Mouse (Mus musculus) hindbrain, embryonic 11.5 days (tissue): ENCODE measurements around the gene Tulp3. TPM values are rescaled to one million over a fixed set of nuclear protein-coding genes. Genes with fewer than 3 reads are reported as not detected.
"Not testable (repeated sequence)": the region's sequence is repeated elsewhere in the genome, so short reads cannot be mapped to it uniquely, and the experiment has no call there.

Experiments
- ATAC-seq: fragments of 200-750 bp; cut with Nextera tagmentation; 2 replicates; pipeline ENCODE4 v1.8.0; 2017; ENCODE audit warnings: mild to moderate bottlenecking, moderate TSS enrichment, moderate library complexity; ENCODE audit not compliant: low FRiP score
- DNase-seq: peaks from one replicate; pipeline ENCODE4 v3.0.0-alpha.2; 2015; ENCODE audit warnings: low spot score
- H3K27ac ChIP-seq: fragments of 300-500 bp; sonication (generic); 2 replicates; pipeline ENCODE4 v1.5.1; 2014; ENCODE audit warnings: mild to moderate bottlenecking, low read depth, low read length
- H3K27me3 ChIP-seq: fragments of 300-500 bp; sonication (generic); 2 replicates; pipeline ENCODE4 v1.6.1; 2014; ENCODE audit warnings: mild to moderate bottlenecking, low read length, moderate library complexity, mixed read lengths; ENCODE audit not compliant: control insufficient read depth, insufficient read depth
- H3K36me3 ChIP-seq: fragments of 300-500 bp; sonication (generic); 2 replicates; pipeline ENCODE4 v1.6.1; 2014; ENCODE audit warnings: mild to moderate bottlenecking, low read length, moderate library complexity, mixed read lengths; ENCODE audit not compliant: control insufficient read depth, insufficient read depth
- H3K4me1 ChIP-seq: fragments of 300-500 bp; sonication (generic); replicated peaks from 2 replicates; pipeline ENCODE4 v1.6.1; 2014; ENCODE audit warnings: low read length, mixed read lengths; ENCODE audit not compliant: control insufficient read depth, insufficient read depth
- H3K4me2 ChIP-seq: fragments of 300-500 bp; sonication (generic); replicated peaks from 2 replicates; pipeline ENCODE4 v1.6.1; 2014; ENCODE audit warnings: mild to moderate bottlenecking, low read depth, low read length
- H3K4me3 ChIP-seq: fragments of 300-500 bp; sonication (generic); 2 replicates; pipeline ENCODE4 v1.5.1; 2014; ENCODE audit warnings: low read depth, low read length
- H3K9ac ChIP-seq: fragments of 300-500 bp; sonication (generic); 2 replicates; pipeline ENCODE4 v1.6.1; 2014; ENCODE audit warnings: low read depth, low read length
- H3K9me3 ChIP-seq: fragments of 300-500 bp; sonication (generic); 2 replicates; pipeline ENCODE4 v1.6.1; 2016; ENCODE audit warnings: low read length; ENCODE audit not compliant: control insufficient read depth
- WGBS: fragments of 180-500 bp; shearing (Covaris S2); extraction: QIAGEN DNeasy Blood & Tissue Kit; methylation state at CpG from one replicate; pipeline ENCODE4 v1.1.7; 2014; 5-methylcytosine and 5-hydroxymethylcytosine counted together
- polyA plus RNA-seq: library from polyadenylated mRNA; unstranded; fragments of >200 nt; fragmentation: Nextera tagmentation; extraction: Ambion mirVana; gene quantifications from 2 replicates; pipeline ENCODE4 v1.2.1, GENCODE M21; 2014

Tulp3 gene
- polyA plus RNA-seq, 1 experiment from 2014 or later: 23.4 TPM

GRCm38 (mm10) chr6:128383752-128384151 is 28.1 kb upstream of the Tulp3 start:
- no peak overlapping the region for H3K4me3 ChIP-seq
- no peak overlapping the region for H3K4me2 ChIP-seq
- H3K27me3 ChIP-seq: no peaks in the 10 kb centered on the region
- H3K27ac ChIP-seq: no peak overlapping the region
- 78% methylated on average over 7 of the region's 7 CpGs for WGBS
- H3K9me3 ChIP-seq: no peaks in the 10 kb centered on the region
- no peaks in the 10 kb centered on the region for H3K36me3 ChIP-seq
- DNase-seq: no peak
- no peak overlapping the region for H3K9ac ChIP-seq
- no peaks in the 10 kb centered on the region for H3K4me1 ChIP-seq
- no peak for ATAC-seq

DNA sequence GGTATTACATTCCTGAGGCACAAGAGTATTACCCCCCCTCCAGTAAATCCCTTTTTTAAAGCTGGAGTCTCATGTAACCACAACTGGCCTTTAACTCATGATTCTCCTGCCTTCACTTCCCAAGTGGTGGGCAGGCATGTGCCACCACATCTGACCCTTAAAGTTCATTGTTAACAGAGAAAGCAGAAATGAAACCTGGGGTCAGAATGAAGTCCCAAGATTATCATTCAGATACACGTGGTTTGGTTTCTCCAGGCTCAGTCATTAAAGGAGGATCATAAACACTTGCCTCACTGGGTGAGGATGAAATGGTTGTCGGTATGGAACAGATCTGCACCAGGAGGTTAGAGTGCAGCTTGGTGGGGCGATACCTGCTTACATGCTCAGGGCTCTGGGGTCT is 25.6 kb upstream of the Tulp3 start:
- DNase-seq: no peak
- WGBS: 82% methylated on average over 3 of the region's 3 CpGs
- Histone ChIP-seq H3K4me3 (no peak overlapping the region), H3K27ac (no peak overlapping the region), H3K36me3 (no peaks in the 10 kb centered on the region), H3K9ac (no peak overlapping the region), H3K4me2 (no peak overlapping the region), H3K9me3 (no peaks in the 10 kb centered on the region), H3K4me1 (no peaks in the 10 kb centered on the region), H3K27me3 (no peaks in the 10 kb centered on the region)
- ATAC-seq: no peak

- not testable (repeated sequence) for H3K9me3 ChIP-seq, H3K36me3 ChIP-seq, H3K27me3 ChIP-seq, H3K27ac ChIP-seq, ATAC-seq, H3K4me3 ChIP-seq, DNase-seq, H3K4me1 ChIP-seq, H3K9ac ChIP-seq, H3K4me2 ChIP-seq
- 89% methylated on average over 1 of the region's 1 CpGs for WGBS
Measured at GRCm38 (mm10) chr6:128380594-128381167, 25.0 kb upstream of the Tulp3 start.

DNA sequence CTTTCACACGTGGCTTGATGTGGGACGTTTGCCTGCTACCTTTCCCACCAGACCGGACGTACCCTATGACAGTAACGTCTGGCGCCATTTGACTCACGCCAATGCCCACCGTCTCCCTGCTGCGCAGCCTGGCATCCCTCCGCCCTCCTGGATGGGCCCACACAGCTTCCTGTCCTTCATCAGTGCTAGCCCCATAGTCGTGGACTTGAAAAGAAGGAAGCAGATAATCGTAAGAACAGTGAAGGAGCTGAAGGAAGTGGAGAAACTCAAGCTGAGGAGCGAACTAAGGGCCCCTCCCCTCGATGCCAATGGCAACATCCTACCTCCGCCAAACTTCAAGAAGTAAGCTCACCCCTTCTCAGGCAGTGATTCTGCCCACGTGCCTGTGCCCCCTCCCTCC is 24.0 kb upstream of the Tulp3 start:
- no peak overlapping the region for H3K4me2 ChIP-seq
- peaks cover 7% of the 10 kb centered on the region; the same call in 1 of the 2 replicates for H3K4me1 ChIP-seq
- H3K36me3 ChIP-seq: peaks cover 2% of the 10 kb centered on the region; the same call in 1 of the 2 replicates
- DNase-seq: no peak
- WGBS: 88% methylated on average over 16 of the region's 16 CpGs
- H3K4me3 ChIP-seq: no peak overlapping the region
- H3K9me3 ChIP-seq: no peaks in the 10 kb centered on the region
- no peak overlapping the region for H3K9ac ChIP-seq
- H3K27me3 ChIP-seq: no peaks in the 10 kb centered on the region
- no peak overlapping the region for H3K27ac ChIP-seq
- no peak for ATAC-seq

GRCm38 (mm10) chr6:128376371-128377085 is 20.9 kb upstream of the Tulp3 start:
- Histone ChIP-seq H3K4me1 (peaks cover 8% of the 10 kb centered on the region; the same call in 1 of the 2 replicates), H3K9ac (no peak overlapping the region), H3K36me3 (peaks cover 6% of the 10 kb centered on the region; the same call in 1 of the 2 replicates), H3K4me3 (no peak overlapping the region), H3K4me2 (no peak overlapping the region), H3K27ac (no peak overlapping the region), H3K9me3 (no peaks in the 10 kb centered on the region), H3K27me3 (no peaks in the 10 kb centered on the region)
- no peak for ATAC-seq
- no peak for DNase-seq
- 90% methylated on average over 17 of the region's 17 CpGs for WGBS

GRCm38 (mm10) chr6:128375192-128375591 is 19.5 kb upstream of the Tulp3 start, which contains the start of the genes Tex52 and Gm44596:
Gene Tex52, plus strand, starts transcription at chr6:128375456.
Gene Gm44596, plus strand, starts transcription at chr6:128375503.
- Histone ChIP-seq H3K27me3 (no peaks in the 10 kb centered on the region), H3K9ac (no peak within 1 kb of the TSS), H3K27ac (0 out of 2 replicates have a peak within 1 kb of the TSS, but pooled peaks have one; percentile 36), H3K9me3 (no peaks in the 10 kb centered on the region), H3K4me2 (no peak within 1 kb of the TSS), H3K4me1 (peaks cover 8% of the 10 kb centered on the region; the same call in 1 of the 2 replicates), H3K4me3 (no peak within 1 kb of the TSS), H3K36me3 (peaks cover 8% of the 10 kb centered on the region)
- WGBS: 11% methylated on average over 5 of the region's 6 CpGs
- ATAC-seq (peak; percentile 79), DNase-seq (peak; percentile 57)

DNA sequence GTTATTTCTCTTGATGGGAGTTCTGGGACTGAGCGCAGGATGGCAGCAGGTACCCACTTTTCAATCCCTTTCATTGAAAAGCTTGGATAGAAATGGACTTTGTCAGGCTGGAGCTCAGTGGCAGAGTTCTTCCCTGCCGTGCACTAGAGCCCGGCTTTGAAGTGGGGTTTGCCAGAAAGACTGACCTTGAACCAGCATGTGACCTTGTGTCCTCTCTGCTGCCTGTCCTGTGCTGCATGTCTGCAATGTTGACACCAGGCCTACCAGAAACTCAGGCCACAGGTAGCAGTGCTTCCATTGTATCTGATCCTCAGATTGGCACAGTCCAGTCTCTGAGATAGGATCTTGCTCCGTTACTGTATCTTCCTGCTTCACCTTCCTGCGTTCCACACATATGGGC is 14.4 kb upstream of the Tulp3 start:
- Histone ChIP-seq H3K4me3 (no peak overlapping the region), H3K4me2 (no peak overlapping the region), H3K9ac (no peak overlapping the region), H3K36me3 (peaks cover 6% of the 10 kb centered on the region), H3K27me3 (no peaks in the 10 kb centered on the region), H3K27ac (no peak overlapping the region), H3K9me3 (no peaks in the 10 kb centered on the region), H3K4me1 (peaks cover 5% of the 10 kb centered on the region; the same call in 1 of the 2 replicates)
- ATAC-seq: no peak
- DNase-seq: no peak
- WGBS: 99% methylated on average over 5 of the region's 5 CpGs

- Histone ChIP-seq H3K4me2 (no peak overlapping the region), H3K27me3 (no peaks in the 10 kb centered on the region), H3K4me3 (no peak overlapping the region), H3K27ac (no peak overlapping the region), H3K4me1 (0 out of 2 replicates have a peak, but pooled peaks cover 3% of the 10 kb centered on the region), H3K9ac (no peak overlapping the region), H3K36me3 (peaks cover 2% of the 10 kb centered on the region; the same call in 1 of the 2 replicates), H3K9me3 (no peaks in the 10 kb centered on the region)
- 99% methylated on average over 5 of the region's 5 CpGs for WGBS
- DNase-seq (no peak), ATAC-seq (no peak)
Measured at GRCm38 (mm10) chr6:128366466-128366865, 10.8 kb upstream of the Tulp3 start.

- 74% methylated on average over 6 of the region's 6 CpGs for WGBS
- no peak overlapping the region for H3K4me2 ChIP-seq
- H3K27me3 ChIP-seq: no peaks in the 10 kb centered on the region
- H3K9me3 ChIP-seq: no peaks in the 10 kb centered on the region
- ATAC-seq: no peak
- H3K27ac ChIP-seq: no peak overlapping the region
- H3K4me3 ChIP-seq: no peak overlapping the region
- no peak overlapping the region for H3K9ac ChIP-seq
- no peak for DNase-seq
- H3K4me1 ChIP-seq: 0 out of 2 replicates have a peak, but pooled peaks cover 3% of the 10 kb centered on the region
- no peaks in the 10 kb centered on the region for H3K36me3 ChIP-seq
Measured at GRCm38 (mm10) chr6:128364721-128365120, 9.1 kb upstream of the Tulp3 start.
